Mouse (Mus musculus) stomach, embryonic 14.5 days (tissue): Measurements from ENCODE around the gene Bmpr1b. TPM values are rescaled to one million over a fixed set of nuclear protein-coding genes. Genes with fewer than 3 reads are reported as not detected.

Experiments
- ATAC-seq: fragments of 200-750 bp; cut with Nextera tagmentation; 2 replicates; pipeline ENCODE4 v1.8.0; 2017; ENCODE audit warnings: low read depth, moderate TSS enrichment; ENCODE audit not compliant: insufficient number of reproducible peaks, insufficient read depth, low FRiP score
- H3K27ac ChIP-seq: fragments of 300-500 bp; sonication (generic); 2 replicates; pipeline ENCODE4 v1.5.1; 2014; ENCODE audit warnings: mild to moderate bottlenecking, low read length, moderate library complexity, mixed read lengths
- H3K27me3 ChIP-seq: fragments of 300-500 bp; sonication (generic); 2 replicates; pipeline ENCODE4 v1.6.1; 2014; ENCODE audit warnings: low read length, control low read depth, mixed read lengths; ENCODE audit not compliant: control insufficient read depth, insufficient read depth
- H3K36me3 ChIP-seq: fragments of 300-500 bp; sonication (generic); 2 replicates; pipeline ENCODE4 v1.6.1; 2014; ENCODE audit warnings: mild to moderate bottlenecking, control low read depth, low read length, moderate library complexity, mixed read lengths; ENCODE audit not compliant: control insufficient read depth, insufficient read depth
- H3K4me1 ChIP-seq: fragments of 300-500 bp; sonication (generic); 2 replicates; pipeline ENCODE4 v1.6.1; 2014; ENCODE audit warnings: low read length, control low read depth, mixed read lengths; ENCODE audit not compliant: control insufficient read depth, insufficient read depth
- H3K4me2 ChIP-seq: fragments of 300-500 bp; sonication (generic); replicated peaks from 2 replicates; pipeline ENCODE4 v1.6.1; 2014; ENCODE audit warnings: low read depth, low read length, control low read depth
- H3K4me3 ChIP-seq: fragments of 300-500 bp; sonication (generic); 2 replicates; pipeline ENCODE4 v1.5.1; 2014; ENCODE audit warnings: low read depth, low read length, control low read depth
- H3K9ac ChIP-seq: fragments of 300-500 bp; sonication (generic); replicated peaks from 2 replicates; pipeline ENCODE4 v1.6.1; 2014; ENCODE audit warnings: low read depth, mild to moderate bottlenecking, control low read depth, low read length, moderate library complexity, mixed read lengths
- H3K9me3 ChIP-seq: fragments of 300-500 bp; sonication (generic); 2 replicates; pipeline ENCODE4 v1.6.1; 2016; ENCODE audit warnings: low read depth, low read length, control low read depth; ENCODE audit not compliant: control insufficient read depth
- WGBS: fragments of 180-500 bp; shearing (Covaris S2); extraction: QIAGEN DNeasy Blood & Tissue Kit; methylation state at CpG from one replicate; pipeline ENCODE4 v1.1.7; 2014; 5-methylcytosine and 5-hydroxymethylcytosine counted together
- polyA plus RNA-seq: library from polyadenylated mRNA; unstranded; fragments of >200 nt; fragmentation: Nextera tagmentation; extraction: Ambion mirVana; gene quantifications from 2 replicates; pipeline ENCODE4 v1.2.1, GENCODE M21; 2014

The Bmpr1b gene
- polyA plus RNA-seq, 1 experiment from 2014 or later = 12.7 TPM

DNA sequence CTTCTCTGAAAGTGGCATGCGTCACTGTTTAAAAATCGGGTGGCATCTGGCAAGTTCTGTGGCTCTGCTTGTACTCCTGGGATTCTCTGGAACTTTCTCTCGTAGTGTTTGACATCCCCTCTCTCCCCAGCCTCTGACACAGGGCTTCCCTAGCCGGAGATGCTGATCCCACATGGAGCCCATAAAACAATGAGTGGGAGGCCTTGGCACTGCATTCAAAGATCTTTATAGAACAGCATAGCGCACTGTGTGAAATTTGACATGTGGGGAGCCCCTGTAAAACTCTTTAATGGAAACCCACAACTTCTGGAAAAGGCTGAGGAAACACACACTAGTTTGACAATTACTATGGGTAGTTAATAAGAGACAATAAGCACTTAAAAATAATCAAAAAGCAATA, 126.2 kb downstream of the Bmpr1b start:
- no peak for ATAC-seq
- H3K4me3 ChIP-seq = no peak overlapping the region
- no peak overlapping the region for H3K9ac ChIP-seq
- no peaks in the 10 kb centered on the region for H3K27me3 ChIP-seq
- no peak overlapping the region for H3K27ac ChIP-seq
- H3K9me3 ChIP-seq = no peaks in the 10 kb centered on the region
- no peak overlapping the region for H3K4me2 ChIP-seq
- WGBS = 76% methylated on average over 5 of the region's 5 CpGs
- H3K4me1 ChIP-seq = no peaks in the 10 kb centered on the region
- H3K36me3 ChIP-seq = no peaks in the 10 kb centered on the region

DNA sequence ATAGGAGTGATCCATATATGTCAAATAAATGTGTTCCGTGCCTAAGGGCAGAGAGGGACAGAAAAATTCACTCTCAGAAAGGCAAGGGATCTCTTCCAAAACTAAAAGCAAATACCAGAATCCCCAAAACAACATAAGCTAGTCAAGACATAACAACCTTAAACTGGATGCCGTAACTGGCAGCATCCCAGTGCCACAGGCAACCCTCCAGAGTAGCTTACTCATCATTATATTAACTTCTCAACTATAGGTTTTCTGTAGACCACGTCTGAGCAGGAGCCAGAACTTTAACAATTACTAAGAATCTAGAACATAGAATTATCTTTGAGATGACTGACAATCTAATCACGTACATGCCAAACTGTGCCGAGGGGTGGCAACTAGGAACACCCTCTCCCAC, 128.9 kb downstream of the Bmpr1b start:
- Histone ChIP-seq H3K27ac (no peak overlapping the region), H3K4me1 (0 out of 2 replicates have a peak, but pooled peaks cover 4% of the 10 kb centered on the region), H3K36me3 (no peaks in the 10 kb centered on the region), H3K9ac (no peak overlapping the region), H3K9me3 (no peaks in the 10 kb centered on the region), H3K4me3 (no peak overlapping the region), H3K27me3 (no peaks in the 10 kb centered on the region), H3K4me2 (no peak overlapping the region)
- ATAC-seq = no peak
- WGBS = 87% methylated on average over 5 of the region's 5 CpGs

DNA sequence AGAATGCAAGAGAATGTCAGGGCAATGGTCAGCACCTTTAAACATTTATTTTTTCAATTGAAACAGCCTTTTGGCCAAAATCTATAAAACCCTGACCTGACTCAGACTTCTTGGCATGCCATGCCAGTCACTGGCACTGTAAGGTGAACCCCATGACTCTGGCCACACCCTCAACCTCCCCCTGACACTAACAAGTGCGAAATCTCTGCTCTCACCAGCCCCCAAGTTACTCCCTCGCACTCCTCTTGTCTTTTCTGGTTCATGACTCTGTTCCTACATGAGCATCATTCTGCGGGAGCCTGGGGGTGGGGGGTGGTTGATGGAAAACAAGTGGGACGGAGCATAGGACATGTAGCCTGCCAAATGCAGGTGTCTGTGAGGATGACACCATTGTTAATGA, 135.1 kb downstream of the Bmpr1b start:
- no peaks in the 10 kb centered on the region for H3K27me3 ChIP-seq
- H3K4me2 ChIP-seq = no peak overlapping the region
- H3K36me3 ChIP-seq = no peaks in the 10 kb centered on the region
- no peak for ATAC-seq
- H3K9me3 ChIP-seq = no peaks in the 10 kb centered on the region
- WGBS = 50% methylated on average over 4 of the region's 4 CpGs
- peaks cover 11% of the 10 kb centered on the region for H3K4me1 ChIP-seq
- H3K4me3 ChIP-seq = no peak overlapping the region
- no peak overlapping the region for H3K9ac ChIP-seq
- peak overlapping the region; percentile 44; the same call in 1 of the 2 replicates for H3K27ac ChIP-seq

DNA sequence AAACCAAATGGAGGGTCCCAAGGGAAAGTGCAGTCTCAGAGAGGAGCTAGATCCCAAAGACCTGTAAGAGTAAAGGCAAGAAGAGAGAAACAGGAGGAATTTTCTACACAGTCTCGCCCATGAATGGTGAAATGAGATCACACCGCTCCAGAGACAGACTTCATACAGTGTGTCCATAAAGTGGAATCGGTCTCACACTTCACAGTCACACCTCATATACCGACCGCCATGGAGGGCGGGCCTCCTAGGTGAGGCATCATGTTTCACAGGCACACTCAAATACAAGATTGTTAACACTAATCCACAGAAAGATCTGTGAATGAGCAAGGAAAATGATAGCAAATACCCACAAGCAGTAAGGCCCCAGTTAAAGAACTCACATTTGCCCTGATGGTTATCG, 149.5 kb downstream of the Bmpr1b start:
- Histone ChIP-seq H3K4me2 (no peak overlapping the region), H3K4me1 (no peaks in the 10 kb centered on the region), H3K27me3 (no peaks in the 10 kb centered on the region), H3K27ac (no peak overlapping the region), H3K9ac (no peak overlapping the region), H3K36me3 (no peaks in the 10 kb centered on the region), H3K4me3 (no peak overlapping the region), H3K9me3 (no peaks in the 10 kb centered on the region)
- WGBS = 83% methylated on average over 7 of the region's 7 CpGs
- no peak for ATAC-seq

GRCm38 (mm10) chr3:141984548-141984947, 184.7 kb downstream of the Bmpr1b start:
- H3K9me3 ChIP-seq = no peaks in the 10 kb centered on the region
- H3K27me3 ChIP-seq = no peaks in the 10 kb centered on the region
- no peak overlapping the region for H3K4me2 ChIP-seq
- H3K36me3 ChIP-seq = no peaks in the 10 kb centered on the region
- 64% methylated on average over 7 of the region's 7 CpGs for WGBS
- no peak overlapping the region for H3K27ac ChIP-seq
- no peak overlapping the region for H3K4me3 ChIP-seq
- H3K9ac ChIP-seq = no peak overlapping the region
- no peak for ATAC-seq
- no peaks in the 10 kb centered on the region for H3K4me1 ChIP-seq

GRCm38 (mm10) chr3:141981613-141982432, 187.4 kb downstream of the Bmpr1b start:
- Histone ChIP-seq H3K27me3 (no peaks in the 10 kb centered on the region), H3K36me3 (no peaks in the 10 kb centered on the region), H3K4me1 (peaks cover 6% of the 10 kb centered on the region; the same call in 1 of the 2 replicates), H3K9me3 (no peaks in the 10 kb centered on the region), H3K4me2 (0 out of 2 replicates have a peak overlapping the region, but pooled peaks have one; percentile 10), H3K9ac (no peak overlapping the region), H3K27ac (no peak overlapping the region), H3K4me3 (no peak overlapping the region)
- ATAC-seq = no peak
- WGBS = 77% methylated on average over 24 of the region's 24 CpGs

GRCm38 (mm10) chr3:141966244-141966643, 203.0 kb downstream of the Bmpr1b start:
- H3K4me1 ChIP-seq = no peaks in the 10 kb centered on the region
- H3K9ac ChIP-seq = no peak overlapping the region
- 72% methylated on average over 4 of the region's 4 CpGs for WGBS
- no peak overlapping the region for H3K27ac ChIP-seq
- no peak overlapping the region for H3K4me2 ChIP-seq
- H3K27me3 ChIP-seq = no peaks in the 10 kb centered on the region
- no peaks in the 10 kb centered on the region for H3K36me3 ChIP-seq
- ATAC-seq = no peak
- H3K9me3 ChIP-seq = no peaks in the 10 kb centered on the region
- no peak overlapping the region for H3K4me3 ChIP-seq

DNA sequence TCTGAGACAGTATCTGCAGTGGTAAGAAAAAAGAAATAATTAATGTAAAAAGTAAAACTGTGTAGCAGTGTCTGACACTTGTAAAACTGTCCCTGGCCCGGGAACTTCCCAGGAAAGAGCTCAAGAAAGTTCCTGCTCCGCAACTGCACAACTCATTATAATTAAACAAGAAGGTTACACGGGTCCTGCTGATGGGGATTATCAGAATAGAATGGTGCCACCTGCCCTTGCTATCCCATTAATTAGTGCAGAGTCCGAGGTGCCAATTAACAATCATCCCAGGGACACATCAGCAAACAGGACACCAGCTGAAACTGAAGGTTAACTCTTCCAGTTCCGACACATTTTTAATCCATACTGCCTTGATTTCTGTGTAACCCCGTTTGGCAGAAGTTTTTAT, 216.3 kb downstream of the Bmpr1b start:
- 50% methylated on average over 6 of the region's 6 CpGs for WGBS
- Histone ChIP-seq H3K4me3 (no peak overlapping the region), H3K9ac (no peak overlapping the region), H3K36me3 (no peaks in the 10 kb centered on the region), H3K27me3 (no peaks in the 10 kb centered on the region), H3K4me1 (no peaks in the 10 kb centered on the region), H3K27ac (no peak overlapping the region), H3K9me3 (no peaks in the 10 kb centered on the region), H3K4me2 (no peak overlapping the region)
- ATAC-seq = no peak

GRCm38 (mm10) chr3:141950642-141951041, 218.6 kb downstream of the Bmpr1b start:
- no peaks in the 10 kb centered on the region for H3K27me3 ChIP-seq
- no peak overlapping the region for H3K9ac ChIP-seq
- no peaks in the 10 kb centered on the region for H3K9me3 ChIP-seq
- no peaks in the 10 kb centered on the region for H3K4me1 ChIP-seq
- H3K4me2 ChIP-seq = no peak overlapping the region
- H3K27ac ChIP-seq = no peak overlapping the region
- no peak for ATAC-seq
- whole genome bisulfite sequencing = 64% methylated on average over 8 of the region's 8 CpGs
- H3K4me3 ChIP-seq = no peak overlapping the region
- no peaks in the 10 kb centered on the region for H3K36me3 ChIP-seq
